Mouse (Mus musculus): ENCODE measurements around the gene Ehmt2.
A peak's percentile ranks its signal among the peaks of the same experiment; 100 is the strongest.
"Not testable (repeated sequence)": the region's sequence is repeated elsewhere in the genome, so short reads cannot be mapped to it uniquely, and the experiment has no call there.

Ehmt2 gene

DNA sequence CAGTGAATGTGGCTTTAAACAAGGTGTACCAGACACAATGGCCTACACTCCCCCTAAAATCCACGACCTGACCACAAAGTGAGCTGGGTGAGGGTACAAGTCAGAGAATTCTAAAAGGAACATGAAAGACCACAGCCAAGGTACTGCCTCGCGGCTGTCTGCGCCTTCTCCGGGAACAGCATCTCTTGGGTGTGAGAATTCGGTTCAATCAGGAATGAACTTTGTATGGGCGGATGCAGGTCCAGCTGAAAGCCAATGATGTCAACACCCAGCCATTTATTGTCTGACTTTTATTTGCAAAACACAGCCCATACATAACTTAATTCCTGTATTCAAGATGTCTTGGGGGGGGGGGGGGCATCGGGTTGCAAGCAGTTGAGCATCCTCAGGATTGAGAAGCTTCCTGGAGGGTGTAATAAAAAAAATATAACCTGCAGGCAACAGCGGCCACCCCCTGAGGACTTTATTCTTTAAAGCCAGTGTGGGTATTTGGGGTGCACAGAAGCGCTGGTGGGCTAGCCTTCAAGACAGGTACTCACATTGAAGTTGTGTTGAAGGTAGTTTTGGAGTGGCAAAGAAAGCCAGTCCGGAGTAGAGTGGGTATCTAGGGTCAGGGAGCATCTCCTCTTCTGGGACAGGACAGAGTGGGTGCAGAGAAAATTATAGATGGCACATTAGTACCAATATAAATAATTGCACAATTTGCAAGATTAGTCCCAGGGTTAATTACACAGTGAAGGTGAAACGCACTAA lies 5.0 kb upstream of the Ehmt2 start:
- no peak for DNase-seq (ENCODE audit: low read depth)

DNA sequence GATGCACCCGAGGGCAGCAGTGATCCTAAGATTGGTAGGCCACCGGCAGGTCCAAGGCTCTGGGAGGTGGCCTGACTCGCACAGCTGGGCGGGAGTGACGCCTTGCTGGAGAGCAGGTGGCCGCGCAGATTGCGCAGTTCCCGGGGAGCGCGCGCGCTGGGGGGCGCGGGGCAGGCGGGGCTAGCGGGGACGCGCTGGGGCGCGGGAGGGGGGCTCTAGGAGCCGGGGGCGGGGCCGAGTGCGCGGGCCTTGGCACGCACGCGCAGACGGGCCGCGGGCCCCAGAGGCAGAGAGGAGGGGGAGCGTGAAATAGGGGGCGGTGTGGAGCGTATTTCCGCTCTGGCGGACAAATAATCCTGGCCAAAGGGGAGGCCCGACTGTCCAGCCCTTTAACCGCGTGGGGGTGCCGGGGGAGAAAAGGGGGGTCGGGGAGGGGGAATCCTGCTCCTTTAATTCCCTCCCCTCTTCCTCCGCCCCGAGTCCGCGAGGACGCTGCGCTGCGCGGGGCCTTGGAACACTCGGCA lies 4.1 kb upstream of the Ehmt2 start:
- DNase-seq (ENCODE audit: low read depth) = peak; percentile 83

DNA sequence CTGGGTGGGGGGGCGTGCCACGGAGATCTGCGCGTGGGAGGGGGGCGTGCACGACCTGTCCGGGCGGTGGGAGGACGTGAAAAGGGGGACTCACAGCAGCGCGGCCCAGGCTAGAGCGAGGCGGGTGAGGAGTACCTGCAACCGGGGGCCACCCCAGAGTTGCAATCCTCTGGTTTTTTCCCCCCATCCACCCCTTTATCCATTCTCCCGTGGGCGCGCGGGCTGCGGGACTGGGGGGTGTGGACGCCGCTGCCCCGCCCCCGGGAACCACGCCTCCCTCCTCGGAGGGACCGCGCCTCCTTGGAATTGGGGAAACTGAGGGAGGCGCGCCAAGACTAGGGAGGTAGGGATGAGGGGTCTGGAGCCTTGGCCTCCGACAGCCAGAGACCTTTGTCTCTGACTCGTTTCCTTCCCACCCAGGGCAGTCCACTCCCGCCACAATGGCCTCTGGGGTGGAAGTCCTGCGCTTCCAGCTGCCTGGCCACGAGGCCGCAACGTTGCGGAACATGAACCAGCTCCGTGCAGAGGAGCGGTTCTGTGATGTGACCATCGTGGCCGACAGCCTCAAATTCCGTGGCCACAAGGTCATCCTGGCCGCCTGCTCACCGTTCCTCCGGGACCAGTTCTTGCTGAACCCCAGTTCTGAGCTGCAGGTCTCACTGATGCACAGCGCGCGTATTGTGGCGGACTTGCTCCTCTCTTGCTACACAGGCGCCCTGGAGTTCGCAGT lies 3.3 kb upstream of the Ehmt2 start:
- no peak for DNase-seq (ENCODE audit: low read depth)

DNA sequence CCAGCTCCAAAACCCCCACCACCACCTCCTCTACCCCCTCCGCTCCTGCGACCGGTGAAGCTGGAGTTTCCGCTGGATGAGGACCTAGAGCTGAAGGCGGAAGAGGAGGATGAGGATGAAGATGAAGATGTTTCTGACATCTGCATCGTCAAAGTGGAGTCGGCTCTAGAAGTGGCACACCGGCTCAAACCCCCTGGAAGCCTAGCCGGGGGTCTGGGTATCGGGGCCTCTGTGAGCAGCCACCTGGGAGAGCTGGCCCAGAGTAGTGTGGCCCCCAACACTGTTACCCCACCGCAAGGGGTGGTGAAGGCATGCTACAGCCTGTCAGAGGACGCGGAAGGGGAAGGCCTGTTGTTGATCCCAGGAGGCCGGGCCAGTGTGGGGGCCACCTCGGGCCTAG lies 2.5 kb upstream of the Ehmt2 start:
- no peak for DNase-seq (ENCODE audit: low read depth)

DNA sequence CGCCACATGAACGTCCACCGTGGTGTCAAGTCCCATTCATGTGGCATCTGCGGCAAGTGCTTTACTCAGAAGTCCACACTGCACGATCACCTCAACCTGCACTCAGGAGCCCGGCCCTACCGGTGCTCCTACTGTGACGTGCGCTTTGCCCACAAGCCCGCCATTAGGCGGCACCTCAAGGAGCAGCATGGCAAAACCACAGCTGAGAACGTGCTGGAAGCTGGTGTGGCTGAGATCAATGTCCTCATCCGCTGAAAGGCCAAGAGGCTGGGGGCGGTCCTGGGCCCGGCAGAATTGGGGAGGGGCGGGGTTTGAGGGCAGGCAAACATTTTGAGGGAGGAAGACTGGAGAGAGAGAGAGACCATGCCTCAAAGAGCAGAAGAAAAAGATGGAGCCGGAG lies 1.9 kb upstream of the Ehmt2 start:
- no peak for DNase-seq (ENCODE audit: low read depth)

DNA sequence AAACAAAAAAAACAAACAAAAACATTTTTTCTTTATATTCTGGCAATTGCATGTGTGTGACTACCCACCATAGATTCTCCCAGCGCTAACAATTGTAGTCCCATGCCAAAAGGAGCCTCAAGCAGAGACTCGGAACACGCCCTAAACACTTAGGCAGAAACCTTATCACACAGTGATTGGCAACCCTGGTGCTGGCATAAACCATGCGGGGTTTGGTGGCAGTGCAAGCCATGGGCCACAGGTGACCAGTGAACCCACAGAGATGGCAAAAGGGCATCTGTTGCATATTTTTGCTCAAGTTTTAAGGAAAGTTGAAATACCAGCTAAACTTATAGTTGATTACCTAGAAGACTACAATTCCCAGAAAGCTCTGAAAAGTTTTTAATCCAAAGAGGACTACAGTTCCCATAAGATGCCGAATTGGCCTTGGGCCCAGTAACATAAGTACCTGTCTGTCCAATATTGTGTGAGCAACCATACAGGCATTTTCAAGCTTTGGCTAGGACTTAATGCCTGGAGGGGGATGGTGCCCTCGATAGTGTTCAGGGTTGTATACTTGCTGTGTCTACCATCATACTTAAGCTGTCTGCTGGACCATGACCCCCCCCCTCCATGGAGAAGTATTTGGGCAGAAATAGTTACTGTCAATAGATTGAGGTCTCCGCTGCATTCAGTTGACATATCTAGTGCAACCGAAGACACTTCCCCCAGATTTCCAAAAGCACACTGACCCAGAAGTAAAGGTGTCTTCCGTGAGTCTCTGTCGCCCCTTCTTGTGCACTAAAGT lies 703 bp upstream of the Ehmt2 start:
- DNase-seq (ENCODE audit: low read depth) = peak; percentile 51

DNA sequence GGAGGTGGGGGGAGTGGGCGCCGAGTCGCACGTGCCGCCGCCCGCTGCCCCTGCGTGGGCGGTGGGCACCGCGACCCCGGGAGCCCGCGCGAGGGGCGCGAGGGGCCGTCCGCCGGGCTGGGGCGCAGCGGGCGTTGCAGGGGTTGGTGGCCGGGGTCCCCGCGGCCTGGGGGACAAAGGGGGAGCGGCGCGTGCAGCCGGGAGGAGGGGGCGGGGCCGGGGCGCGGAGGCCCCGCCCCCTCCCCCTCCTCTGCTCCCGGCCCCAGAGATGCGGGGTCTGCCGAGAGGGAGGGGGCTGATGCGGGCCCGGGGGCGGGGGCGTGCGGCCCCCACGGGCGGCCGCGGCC lies 410 bp downstream of the Ehmt2 start:
- no peak for DNase-seq (ENCODE audit: low read depth)

DNA sequence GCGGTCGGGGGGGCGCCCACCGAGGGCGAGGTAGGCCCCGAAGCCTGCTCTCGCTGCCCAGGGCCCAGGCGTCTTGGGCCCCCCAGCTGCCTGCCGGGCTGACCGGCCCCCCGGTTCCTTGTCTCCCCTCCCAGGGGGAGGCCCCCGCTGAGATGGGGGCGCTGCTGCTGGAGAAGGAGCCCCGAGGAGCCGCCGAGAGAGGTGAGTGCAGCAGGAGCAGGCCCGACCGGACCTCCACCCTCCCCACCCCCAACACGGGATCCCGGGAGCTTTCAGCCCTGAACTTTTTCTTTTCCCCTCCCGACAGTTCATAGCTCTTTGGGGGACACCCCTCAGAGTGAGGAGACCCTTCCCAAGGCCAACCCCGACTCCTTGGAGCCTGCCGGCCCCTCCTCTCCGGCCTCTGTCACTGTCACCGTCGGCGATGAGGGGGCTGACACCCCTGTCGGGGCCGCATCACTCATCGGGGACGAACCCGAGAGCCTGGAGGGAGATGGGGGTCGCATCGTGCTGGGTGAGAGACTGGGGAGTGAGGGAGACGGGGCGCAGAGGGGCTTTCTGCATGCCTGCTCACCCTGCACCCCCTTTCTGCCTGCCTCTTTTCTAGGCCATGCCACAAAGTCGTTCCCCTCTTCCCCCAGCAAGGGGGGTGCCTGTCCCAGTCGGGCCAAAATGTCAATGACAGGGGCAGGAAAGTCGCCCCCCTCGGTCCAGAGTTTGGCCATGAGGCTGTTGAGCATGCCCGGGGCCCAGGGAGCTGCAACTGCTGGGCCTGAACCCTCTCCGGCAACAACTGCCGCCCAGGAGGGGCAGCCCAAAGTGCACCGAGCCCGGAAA lies 1.0 kb downstream of the Ehmt2 start:
- DNase-seq (ENCODE audit: low read depth) = no peak

DNA sequence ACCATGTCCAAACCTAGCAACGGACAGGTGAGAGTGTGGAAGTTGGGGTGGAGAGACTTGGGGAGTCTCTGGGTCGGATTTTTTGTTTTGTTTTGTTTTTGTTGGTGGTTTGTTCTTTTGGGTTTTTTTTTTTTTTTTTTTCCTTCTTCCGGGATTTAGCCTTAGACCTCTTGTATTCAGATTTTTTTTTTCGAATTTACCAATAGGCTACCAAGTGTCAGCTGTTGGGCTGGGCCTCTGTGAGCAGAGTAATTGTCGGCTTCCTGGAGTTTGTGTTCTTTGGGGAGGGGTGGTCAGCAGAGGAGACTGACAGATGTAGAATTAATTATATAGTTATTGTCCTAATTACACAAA lies 1.6 kb downstream of the Ehmt2 start:
- DNase-seq (ENCODE audit: low read depth) = no peak

DNA sequence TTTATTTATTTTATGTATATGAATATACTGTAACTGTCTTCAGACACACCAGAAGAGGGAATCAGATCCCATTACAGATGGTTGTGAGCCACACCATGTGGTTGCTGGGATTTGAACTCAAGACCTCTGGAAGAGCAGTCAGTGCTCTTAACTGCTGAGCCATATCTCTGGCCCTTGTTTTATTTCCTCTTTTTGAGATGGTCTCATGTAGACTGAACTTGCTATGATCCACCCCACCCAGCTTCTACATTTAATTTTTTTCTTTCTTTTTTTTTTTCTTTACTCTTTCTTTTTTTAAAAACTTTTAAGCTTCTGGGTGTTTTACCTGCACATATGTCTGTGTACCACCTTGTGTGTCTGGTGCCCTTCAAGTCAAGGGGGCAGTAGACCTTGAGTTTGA lies 2.6 kb downstream of the Ehmt2 start:
- DNase-seq (ENCODE audit: low read depth) = not testable (repeated sequence)

DNA sequence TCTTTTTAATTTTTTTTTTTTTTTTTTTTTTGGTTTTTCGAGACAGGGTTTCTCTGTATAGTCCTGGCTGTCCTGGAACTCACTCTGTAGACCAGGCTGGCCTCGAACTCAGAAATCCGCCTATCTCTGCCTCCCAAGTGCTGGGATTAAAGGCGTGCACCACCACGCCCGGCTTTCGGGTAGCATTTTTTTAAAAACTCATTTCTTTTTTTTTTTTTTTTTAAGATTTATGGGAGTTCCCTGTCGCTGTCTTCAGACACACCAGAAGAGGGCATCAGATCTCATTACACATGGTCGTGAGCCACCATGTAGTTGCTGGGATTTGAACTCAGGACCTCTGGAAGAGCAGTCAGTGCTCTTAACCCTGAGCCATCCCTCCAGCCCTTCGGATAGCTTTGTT lies 3.7 kb downstream of the Ehmt2 start:
- not testable (repeated sequence) for DNase-seq (ENCODE audit: low read depth)

DNA sequence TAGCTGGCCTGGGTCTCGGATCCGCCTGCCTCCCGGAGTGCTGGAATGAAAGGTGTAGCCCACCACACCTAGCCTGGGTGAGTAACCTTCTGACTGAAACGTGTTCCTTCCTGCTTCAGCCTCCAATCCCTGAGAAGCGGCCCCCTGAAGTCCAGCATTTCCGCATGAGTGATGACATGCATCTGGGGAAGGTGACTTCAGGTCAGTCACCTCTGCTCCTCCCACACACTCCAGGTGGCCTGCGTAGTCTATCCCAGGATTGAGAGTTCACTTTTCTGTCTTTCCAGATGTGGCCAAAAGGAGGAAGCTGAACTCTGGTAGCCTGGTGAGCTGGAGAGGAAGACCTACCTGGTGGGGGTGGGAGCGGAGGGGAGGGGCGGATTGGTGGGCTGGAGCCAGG lies 4.6 kb downstream of the Ehmt2 start:
- DNase-seq (ENCODE audit: low read depth) = no peak

DNA sequence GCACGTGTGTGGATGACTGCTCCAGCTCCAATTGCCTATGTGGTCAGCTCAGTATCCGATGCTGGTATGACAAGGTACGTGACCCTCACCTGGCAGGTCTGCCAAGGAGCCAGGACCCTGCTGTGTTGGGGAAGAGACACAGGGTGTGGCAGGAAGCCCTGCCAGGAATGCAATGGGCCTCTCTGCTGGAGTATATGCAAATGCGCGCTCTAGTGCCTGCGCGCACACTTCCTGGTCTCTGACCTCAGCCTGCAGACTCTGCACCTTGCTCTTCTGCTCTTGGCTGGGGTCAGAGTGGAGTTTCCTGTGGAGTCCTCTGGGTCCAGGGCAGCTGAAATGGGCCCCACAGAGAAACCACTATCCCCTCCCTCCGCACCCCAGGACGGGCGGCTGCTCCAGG lies 12.7 kb downstream of the Ehmt2 start:
- no peak for DNase-seq (ENCODE audit: low read depth)

DNA sequence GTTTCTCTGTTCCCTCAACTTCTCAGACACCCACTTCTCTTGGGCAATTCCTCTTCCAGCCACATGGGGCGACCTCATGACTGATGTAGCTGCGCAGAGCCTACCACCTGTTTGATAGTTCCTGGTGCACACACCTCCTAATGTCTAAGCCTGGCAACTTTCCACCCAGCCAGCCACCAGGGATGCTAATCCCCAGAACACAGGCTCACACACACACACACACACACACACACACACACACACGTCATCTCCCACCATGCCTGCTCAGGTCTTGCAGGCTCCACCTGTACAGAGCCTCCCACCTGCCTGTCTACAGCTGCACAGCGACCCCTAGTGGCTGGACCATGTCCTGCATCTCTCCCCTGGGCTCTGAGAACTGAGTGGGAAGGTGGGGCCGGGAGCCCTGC lies 13.7 kb downstream of the Ehmt2 start:
- peak; percentile 73 for DNase-seq (ENCODE audit: low read depth)

DNA sequence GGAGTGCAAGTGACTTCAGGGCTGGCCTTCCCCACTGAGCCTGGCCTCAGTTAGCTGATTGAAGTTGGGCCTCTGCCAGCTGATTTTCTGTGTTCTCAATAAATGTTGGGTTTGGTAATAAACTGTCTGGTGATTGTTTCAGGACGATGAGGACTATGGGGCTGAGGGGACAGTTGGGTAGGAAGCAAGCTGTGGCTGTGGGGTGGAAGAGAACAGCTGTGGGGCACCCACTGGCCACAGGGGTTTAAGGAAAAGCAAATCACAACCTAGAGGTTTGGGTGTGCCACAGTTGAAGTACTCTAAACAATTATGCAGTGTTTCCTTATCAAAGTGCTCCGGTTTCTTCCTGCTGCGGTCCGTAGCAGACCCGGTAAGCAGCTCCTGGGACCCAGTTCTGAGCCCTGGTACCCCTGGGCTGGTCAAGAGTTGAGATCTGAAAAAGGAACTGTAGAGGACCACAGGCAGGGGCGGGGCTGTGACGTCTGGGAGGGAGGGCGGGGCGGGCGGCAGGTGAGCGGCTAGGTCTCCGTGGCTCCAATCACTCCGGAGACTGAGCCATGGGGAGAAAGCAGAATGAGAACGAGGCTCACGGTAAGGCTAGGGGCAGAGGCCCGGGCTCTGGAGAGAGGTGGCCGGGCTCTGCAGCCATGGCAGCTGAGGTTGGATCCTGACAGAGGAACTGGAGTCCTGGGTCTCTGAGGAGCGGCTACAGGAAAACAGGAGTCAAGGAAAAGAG lies 15.8 kb downstream of the Ehmt2 start, which contains the start of gene Slc44a4:
Gene Slc44a4, plus strand, starts transcription at position 537 of the 736 bp plus-strand sequence.
- no peak for DNase-seq (ENCODE audit: low read depth)

DNA sequence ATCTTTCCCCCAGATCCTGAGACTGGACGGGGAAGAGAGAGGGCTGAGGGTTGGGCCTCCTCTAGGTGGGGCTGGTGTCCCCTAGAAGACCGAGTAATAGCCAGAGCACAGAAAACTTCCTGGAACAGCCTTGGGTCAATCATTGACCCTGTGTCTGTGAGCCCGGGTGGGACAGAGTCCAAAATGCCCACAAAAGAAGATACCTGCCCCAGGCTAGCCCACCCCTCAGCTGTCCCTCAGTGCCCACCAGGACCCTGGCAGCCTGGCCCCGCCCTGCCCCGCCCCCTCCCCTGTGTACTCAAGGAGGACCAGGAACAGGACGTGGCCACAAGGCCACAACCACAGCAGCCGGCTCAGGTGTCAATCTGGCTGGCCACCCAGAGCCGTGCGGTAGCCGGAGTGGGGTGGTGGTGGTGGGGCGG lies 17.2 kb downstream of the Ehmt2 start:
- DNase-seq (ENCODE audit: low read depth) = no peak

DNA sequence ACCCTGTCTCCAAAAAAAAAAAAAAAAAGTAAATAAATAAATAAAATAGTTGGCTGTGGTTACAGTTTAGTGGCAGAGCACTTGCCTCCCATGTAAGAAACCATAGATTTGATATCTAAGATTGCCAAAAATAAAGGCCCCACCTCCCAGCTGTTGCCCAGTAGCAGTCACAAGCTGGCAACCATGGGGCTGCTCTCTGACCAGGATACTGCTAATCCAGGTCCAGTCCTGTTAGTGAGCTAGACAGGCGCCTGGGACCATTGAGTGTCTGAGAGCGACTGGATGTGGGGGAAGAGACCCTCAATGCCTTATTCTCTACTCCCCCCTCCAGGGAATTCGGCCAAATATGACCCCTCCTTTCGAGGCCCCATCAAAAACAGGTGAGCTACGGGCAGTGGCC lies 18.0 kb downstream of the Ehmt2 start:
- no peak for DNase-seq (ENCODE audit: low read depth)

DNA sequence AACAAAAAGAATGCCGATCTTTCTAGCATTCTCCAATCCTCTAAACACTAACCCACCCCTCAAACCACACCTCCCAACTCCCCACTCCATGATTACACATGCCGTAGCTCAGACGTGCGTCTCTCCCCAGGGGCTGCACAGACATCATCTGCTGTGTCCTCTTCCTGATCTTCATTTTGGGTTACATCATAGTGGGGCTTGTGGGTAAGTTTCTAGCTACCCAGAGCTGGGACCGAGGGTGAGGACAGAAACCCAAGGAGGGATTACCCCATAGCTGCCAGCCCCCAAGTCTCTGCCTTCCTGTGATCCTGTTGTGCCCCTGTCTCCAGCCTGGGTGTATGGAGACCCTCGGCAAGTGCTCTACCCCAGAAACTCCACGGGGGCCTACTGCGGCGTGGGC lies 18.9 kb downstream of the Ehmt2 start:
- no peak for DNase-seq (ENCODE audit: low read depth)

DNA sequence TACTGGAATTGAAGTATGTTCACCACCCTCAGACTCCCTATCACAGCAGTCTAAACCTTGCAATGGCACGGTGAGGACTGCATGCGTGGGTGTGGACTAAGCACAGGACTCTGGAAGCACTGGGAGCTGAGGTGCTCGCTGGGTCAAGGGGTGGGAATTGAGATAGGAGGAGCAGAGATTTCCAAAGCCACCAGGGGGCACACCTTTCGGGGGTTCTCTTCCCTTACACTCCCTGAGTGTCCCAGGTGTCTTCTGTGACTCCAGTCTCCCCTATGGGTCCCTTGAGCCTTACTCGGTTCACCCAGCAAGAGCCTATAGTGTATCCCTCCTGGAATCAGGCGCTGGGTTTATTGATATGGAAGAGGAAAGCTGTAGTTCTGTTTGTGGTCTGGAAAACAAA lies 24.7 kb downstream of the Ehmt2 start:
- DNase-seq (ENCODE audit: low read depth) = no peak

DNA sequence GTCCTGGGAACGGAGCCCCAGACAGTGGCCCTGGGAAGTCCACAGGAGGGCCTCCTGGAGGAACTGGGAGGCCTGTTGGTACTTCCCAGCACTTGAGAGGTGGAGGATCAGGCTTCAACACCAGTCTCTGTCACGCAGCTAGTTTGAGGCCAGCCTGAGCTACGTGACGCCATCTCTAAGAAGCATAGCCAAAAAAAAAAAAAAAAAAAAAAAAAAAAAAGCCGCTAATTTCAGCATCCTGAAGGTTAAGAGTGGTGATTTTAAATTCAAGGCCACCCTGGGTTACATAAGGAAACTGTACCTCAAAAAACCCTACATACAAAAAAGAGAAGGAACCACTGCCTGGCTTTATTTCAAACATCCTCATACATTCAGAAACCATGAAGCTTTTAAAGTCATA lies 26.0 kb downstream of the Ehmt2 start:
- no peak for DNase-seq (ENCODE audit: low read depth)

DNA sequence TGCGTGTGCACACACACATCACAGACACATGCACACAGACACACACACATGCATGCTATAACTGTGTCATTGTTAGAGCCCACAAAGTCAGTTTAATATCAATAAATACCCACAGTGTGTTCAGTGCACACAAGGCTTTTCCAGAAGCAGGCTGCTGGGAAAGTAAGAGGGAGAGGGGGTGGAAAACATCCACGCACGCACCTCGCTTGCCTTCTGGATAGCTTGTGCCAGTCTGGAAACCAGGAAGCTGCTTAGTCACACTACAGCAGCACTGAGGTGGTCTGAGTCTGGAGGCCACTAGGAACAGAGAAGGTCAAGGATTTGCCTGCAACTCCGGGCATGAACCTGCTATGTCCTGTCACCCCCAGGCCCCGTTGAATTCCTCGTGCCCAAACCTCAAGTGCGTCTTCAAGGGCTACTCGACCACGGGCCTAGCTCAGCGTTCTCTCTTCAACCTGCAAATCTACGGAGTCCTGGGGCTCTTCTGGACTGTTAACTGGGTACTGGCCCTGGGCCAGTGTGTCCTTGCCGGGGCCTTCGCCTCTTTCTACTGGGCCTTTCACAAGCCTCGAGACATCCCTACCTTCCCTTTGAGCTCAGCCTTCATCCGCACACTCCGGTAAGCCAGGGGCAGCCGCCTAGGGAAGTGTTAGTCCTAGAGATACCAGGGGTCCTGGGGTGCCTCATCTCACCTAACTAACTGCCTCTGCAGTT lies 29.2 kb downstream of the Ehmt2 start:
- no peak for DNase-seq (ENCODE audit: low read depth)

Data from c-Kit-positive CD71-positive TER-119-negative erythroid progenitor cells, embryonic 14.5 days (primary cell).